Mouse (Mus musculus): Measurements from ENCODE around the gene Dapk2.

DNA sequence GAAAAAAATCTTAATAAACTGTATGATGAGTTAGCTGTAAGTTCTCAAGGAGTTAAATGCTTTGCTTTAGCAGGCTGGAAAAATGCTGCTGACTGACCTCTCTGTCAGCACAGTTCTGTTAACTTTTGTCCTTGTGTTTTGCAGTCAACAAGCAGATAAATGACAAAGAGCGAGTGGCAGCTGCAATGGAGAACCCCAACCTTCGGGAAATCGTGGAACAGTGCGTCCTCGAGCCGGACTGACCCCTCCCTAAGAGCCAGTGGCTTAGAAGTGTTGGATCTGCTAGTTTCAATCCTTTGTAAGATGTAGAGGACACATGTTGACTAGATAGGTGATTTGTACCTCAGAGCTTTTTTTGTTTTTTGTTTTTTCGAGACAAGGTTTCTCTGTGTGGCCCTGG lies 19.8 kb upstream of the Dapk2 start:
- no peak for TF ChIP-seq CTCF (IDR thresholded peaks at IDR 0.05; ENCODE audit: insufficient read depth, low read length)
- no peak for TF ChIP-seq POLR2A (IDR thresholded peaks at IDR 0.05; ENCODE audit: borderline replicate concordance, extremely low read depth, low read depth, low read length)
